Mouse (Mus musculus) liver, embryonic 13.5 days (tissue): ENCODE measurements around the gene Abcb11. TPM values are rescaled to one million over a fixed set of nuclear protein-coding genes. Genes with fewer than 3 reads are reported as not detected.

Source experiments
- ATAC-seq: fragments of 200-750 bp; cut with Nextera tagmentation; 2 replicates; pipeline ENCODE4 v1.8.0; 2017; ENCODE audit warnings: low read depth, mild to moderate bottlenecking, moderate number of reproducible peaks, moderate library complexity
- DNase-seq: peaks from one replicate; pipeline ENCODE4 v3.0.0; 2022
- H3K27ac ChIP-seq: fragments of 300-500 bp; sonication (generic); 2 replicates; pipeline ENCODE4 v1.5.1; 2015; ENCODE audit warnings: moderate library complexity, mild to moderate bottlenecking, inconsistent platforms
- H3K27me3 ChIP-seq: fragments of 300-500 bp; sonication (generic); 2 replicates; pipeline ENCODE4 v1.6.1; 2015; ENCODE audit warnings: mild to moderate bottlenecking, inconsistent platforms
- H3K36me3 ChIP-seq: fragments of 300-500 bp; sonication (generic); 2 replicates; pipeline ENCODE4 v1.6.1; 2015; ENCODE audit warnings: mild to moderate bottlenecking, inconsistent platforms
- H3K4me1 ChIP-seq: fragments of 300-500 bp; sonication (generic); replicated peaks from 2 replicates; pipeline ENCODE4 v1.6.1; 2015; ENCODE audit warnings: inconsistent platforms
- H3K4me2 ChIP-seq: fragments of 300-500 bp; sonication (generic); 2 replicates; pipeline ENCODE4 v1.6.1; 2015; ENCODE audit warnings: inconsistent platforms, mild to moderate bottlenecking, moderate library complexity
- H3K4me3 ChIP-seq: fragments of 300-500 bp; sonication (generic); replicated peaks from 2 replicates; pipeline ENCODE4 v1.5.1; 2015; ENCODE audit warnings: mild to moderate bottlenecking, inconsistent platforms
- H3K9ac ChIP-seq: fragments of 300-500 bp; sonication (generic); 2 replicates; pipeline ENCODE4 v1.6.1; 2015; ENCODE audit warnings: mild to moderate bottlenecking, inconsistent platforms
- H3K9me3 ChIP-seq: fragments of 300-500 bp; sonication (generic); replicated peaks from 2 replicates; pipeline ENCODE4 v1.6.1; 2016; ENCODE audit warnings: inconsistent platforms
- WGBS: fragments of 180-500 bp; shearing (Covaris S2); methylation state at CpG from one replicate; pipeline ENCODE4 v1.1.7; 2015; ENCODE audit not compliant: insufficient replicate concordance; 5-methylcytosine and 5-hydroxymethylcytosine counted together
- polyA plus RNA-seq: library from polyadenylated mRNA; unstranded; fragments of >200 nt; fragmentation: Nextera tagmentation; extraction: Ambion mirVana; gene quantifications from 2 replicates; pipeline ENCODE4 v1.2.1, GENCODE M21; 2015

Abcb11 gene
- polyA plus RNA-seq, 1 experiment from 2014 or later: 2.3 TPM

DNA sequence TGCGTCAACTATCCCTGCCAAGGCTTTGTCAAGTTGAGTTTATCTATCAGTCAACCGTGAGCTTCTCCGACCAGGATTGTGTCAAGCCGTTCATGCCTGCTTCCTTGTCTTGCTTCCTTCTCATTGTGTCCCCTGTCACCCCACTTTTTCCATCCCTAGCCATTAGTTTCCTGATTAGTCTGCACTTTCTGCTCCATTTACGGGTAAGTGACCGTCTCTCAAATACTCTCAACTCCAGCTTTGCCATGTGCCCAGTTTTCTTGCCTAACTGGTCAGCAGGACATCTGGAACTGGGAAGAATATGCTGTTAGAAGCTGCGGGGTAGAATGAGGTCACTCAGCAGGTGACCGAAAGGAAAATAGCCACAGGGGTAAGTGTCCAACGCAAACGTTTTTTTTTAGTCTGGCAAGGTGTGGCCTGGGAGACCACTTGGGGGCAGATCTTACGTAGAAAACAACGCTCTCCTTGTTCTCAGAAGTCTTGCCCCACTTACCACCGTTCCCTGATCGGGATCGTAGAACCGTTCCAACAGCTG, 94.1 kb downstream of the Abcb11 start:
- no peak overlapping the region for H3K27ac ChIP-seq
- ATAC-seq: no peak
- 65% methylated on average over 16 of the region's 16 CpGs for WGBS
- H3K9me3 ChIP-seq: no peaks in the 10 kb centered on the region
- no peaks in the 10 kb centered on the region for H3K27me3 ChIP-seq
- no peak overlapping the region for H3K9ac ChIP-seq
- no peak for DNase-seq
- 0 out of 2 replicates have a peak, but pooled peaks cover 4% of the 10 kb centered on the region for H3K36me3 ChIP-seq
- H3K4me2 ChIP-seq: no peak overlapping the region
- no peaks in the 10 kb centered on the region for H3K4me1 ChIP-seq
- no peak overlapping the region for H3K4me3 ChIP-seq

DNA sequence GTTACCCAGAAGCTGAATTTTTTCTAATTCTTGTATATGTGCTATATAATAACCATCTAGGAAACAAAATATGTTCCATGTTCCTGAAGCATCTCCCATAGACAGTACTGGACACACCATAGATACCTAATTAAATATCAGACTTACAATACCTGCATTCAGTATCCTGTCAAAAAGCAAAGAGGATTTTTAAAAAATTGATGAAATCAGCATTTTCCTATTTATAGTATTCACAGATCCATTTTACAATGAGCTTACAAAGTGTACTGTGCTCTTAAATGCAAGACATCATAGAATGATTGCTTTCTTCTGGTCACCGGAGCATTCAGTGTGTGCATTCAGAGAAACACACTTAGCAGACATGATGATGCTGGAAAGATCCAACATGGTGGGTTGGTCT, 95.3 kb downstream of the Abcb11 start:
- no peak overlapping the region for H3K27ac ChIP-seq
- H3K27me3 ChIP-seq: no peaks in the 10 kb centered on the region
- 72% methylated on average over 1 of the region's 1 CpGs for WGBS

DNA sequence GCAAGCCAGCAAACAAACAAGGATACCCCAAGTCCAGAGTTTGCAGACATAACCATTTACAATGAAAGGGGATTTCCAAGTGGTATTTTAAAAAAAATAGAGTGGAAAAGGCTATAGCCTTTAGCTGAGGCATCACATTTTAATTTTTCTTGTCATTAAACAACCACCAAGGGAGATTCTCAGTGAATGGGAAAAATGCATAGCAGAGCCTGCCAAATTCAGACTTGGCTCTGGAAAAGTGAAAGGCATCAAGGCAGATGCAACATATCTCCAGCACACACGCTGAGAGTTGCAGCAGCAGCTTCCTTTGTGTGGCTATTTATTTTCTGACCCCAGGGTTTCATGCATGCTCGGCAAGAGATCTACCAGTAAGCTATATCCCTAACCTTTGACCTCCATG, 97.5 kb downstream of the Abcb11 start:
- H3K27ac ChIP-seq: no peak overlapping the region
- WGBS: 47% methylated on average over 2 of the region's 2 CpGs
- H3K27me3 ChIP-seq: no peaks in the 10 kb centered on the region
- DNase-seq: no peak
- no peaks in the 10 kb centered on the region for H3K9me3 ChIP-seq
- no peaks in the 10 kb centered on the region for H3K36me3 ChIP-seq
- H3K4me2 ChIP-seq: no peak overlapping the region
- no peaks in the 10 kb centered on the region for H3K4me1 ChIP-seq
- no peak for ATAC-seq
- H3K4me3 ChIP-seq: no peak overlapping the region
- H3K9ac ChIP-seq: no peak overlapping the region

More for the DNA sequence above, 95.3 kb downstream of the Abcb11 start:
- DNase-seq: no peak
- Histone ChIP-seq H3K36me3 (no peaks in the 10 kb centered on the region), H3K9me3 (no peaks in the 10 kb centered on the region), H3K4me3 (no peak overlapping the region), H3K9ac (no peak overlapping the region), H3K4me2 (no peak overlapping the region), H3K4me1 (no peaks in the 10 kb centered on the region)
- ATAC-seq: no peak

DNA sequence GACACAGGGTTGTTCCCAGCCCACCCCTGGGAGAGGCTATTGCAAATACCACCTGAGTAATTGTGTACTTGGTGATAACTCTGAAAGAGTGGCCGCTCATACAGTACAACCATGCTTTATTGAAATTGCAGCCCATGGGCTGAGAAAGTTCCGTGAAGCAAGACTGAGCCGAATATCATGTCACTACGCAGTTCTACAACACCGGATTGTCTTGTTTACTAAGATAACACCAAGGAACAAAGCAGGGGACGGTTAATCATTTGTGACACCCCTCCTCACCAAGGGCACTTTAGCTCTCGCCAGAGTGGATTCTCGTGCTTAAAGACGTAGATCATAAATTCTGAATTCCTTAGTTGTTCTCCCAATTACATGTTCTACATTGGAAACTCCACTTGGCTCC, 103.1 kb downstream of the Abcb11 start:
- WGBS: 66% methylated on average over 9 of the region's 9 CpGs
- ATAC-seq (no peak), DNase-seq (no peak)
- H3K9me3 ChIP-seq: no peaks in the 10 kb centered on the region
- H3K27ac ChIP-seq: no peak overlapping the region
- H3K4me3 ChIP-seq: no peak overlapping the region
- H3K4me1 ChIP-seq: no peaks in the 10 kb centered on the region
- no peak overlapping the region for H3K9ac ChIP-seq
- H3K4me2 ChIP-seq: no peak overlapping the region
- no peaks in the 10 kb centered on the region for H3K27me3 ChIP-seq
- no peaks in the 10 kb centered on the region for H3K36me3 ChIP-seq

DNA sequence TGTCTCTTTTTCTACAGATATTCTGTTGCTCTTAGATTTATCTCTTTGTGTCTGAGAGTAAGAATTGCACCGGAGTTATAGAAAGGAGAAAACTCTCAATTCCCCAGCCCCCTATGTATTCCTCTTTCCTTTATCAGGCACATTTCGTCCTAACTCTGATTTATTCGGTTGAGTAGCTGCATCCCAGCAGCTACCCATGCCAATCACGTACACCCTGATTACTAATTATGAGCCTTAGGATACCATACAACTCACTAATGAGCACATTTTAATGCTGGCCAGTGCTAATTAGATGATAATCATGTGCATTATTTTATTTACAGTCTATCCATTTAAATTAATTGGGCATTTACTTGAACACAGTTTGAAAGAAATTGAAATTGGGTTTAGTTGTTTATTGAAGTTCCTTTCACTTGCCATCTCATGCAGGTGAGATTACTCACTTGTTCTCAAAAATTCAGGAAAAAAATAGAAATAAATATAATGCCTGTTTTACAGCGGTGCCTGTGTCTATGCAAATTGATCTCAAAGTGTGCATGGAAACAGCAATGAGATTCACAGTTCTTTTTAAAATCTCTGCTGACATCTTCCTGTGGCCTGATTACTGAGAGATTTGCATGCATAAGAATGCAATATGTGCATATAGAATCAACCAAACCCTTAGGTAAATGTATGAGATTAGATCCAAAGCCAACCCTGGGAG, 107.3 kb downstream of the Abcb11 start:
- Histone ChIP-seq H3K27ac (no peak overlapping the region), H3K9ac (no peak overlapping the region), H3K4me3 (no peak overlapping the region), H3K9me3 (no peaks in the 10 kb centered on the region), H3K27me3 (no peaks in the 10 kb centered on the region), H3K4me1 (no peaks in the 10 kb centered on the region), H3K36me3 (no peaks in the 10 kb centered on the region), H3K4me2 (no peak overlapping the region)
- DNase-seq (no peak), ATAC-seq (no peak)
- WGBS: 64% methylated on average over 5 of the region's 5 CpGs

DNA sequence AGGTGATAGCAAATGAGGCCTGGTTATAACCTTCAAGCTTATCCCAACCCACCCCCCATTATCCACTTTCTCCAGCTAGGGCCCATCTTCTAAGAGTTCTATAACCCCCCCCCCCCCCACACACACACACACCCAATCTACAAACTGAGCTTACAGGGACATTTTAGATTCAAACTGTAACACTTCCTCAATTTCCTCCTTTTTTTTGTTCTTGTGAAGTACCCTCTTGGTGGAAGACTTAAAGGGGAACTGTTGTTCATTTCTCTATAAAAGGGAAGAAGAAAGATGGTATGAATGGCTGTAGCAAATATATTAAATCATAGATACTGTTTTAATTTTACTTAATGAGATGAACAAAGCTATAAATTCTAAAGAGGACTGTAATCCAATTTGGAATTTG, 110.3 kb downstream of the Abcb11 start:
- Histone ChIP-seq H3K27ac (no peak overlapping the region), H3K36me3 (no peaks in the 10 kb centered on the region), H3K4me3 (no peak overlapping the region), H3K4me2 (no peak overlapping the region), H3K9me3 (no peaks in the 10 kb centered on the region), H3K27me3 (no peaks in the 10 kb centered on the region), H3K4me1 (no peaks in the 10 kb centered on the region), H3K9ac (no peak overlapping the region)
- DNase-seq (no peak), ATAC-seq (no peak)

DNA sequence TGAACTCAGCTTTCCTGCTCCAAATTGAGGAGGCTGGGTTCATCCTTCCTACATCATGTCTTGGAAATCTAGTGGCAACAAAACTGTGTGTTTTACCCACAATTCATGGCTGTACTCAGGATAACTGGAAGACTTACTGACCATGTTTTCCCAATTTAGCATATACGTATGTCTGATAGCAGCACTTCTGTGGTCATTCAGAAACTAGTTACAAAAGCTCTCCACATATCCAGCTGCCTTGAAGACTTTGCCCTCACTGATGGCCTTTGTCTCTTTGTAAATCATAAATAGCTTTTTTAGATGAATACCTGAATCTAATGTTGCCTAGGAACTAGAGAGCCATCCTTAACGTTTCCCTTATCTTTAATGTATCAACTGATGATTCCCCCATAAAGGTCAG, 112.3 kb downstream of the Abcb11 start:
- no peaks in the 10 kb centered on the region for H3K9me3 ChIP-seq
- no peaks in the 10 kb centered on the region for H3K27me3 ChIP-seq
- no peak overlapping the region for H3K4me3 ChIP-seq
- H3K4me1 ChIP-seq: no peaks in the 10 kb centered on the region
- ATAC-seq: no peak
- H3K4me2 ChIP-seq: no peak overlapping the region
- no peak overlapping the region for H3K9ac ChIP-seq
- H3K36me3 ChIP-seq: no peaks in the 10 kb centered on the region
- no peak for DNase-seq
- 71% methylated on average over 2 of the region's 2 CpGs for WGBS
- H3K27ac ChIP-seq: no peak overlapping the region

DNA sequence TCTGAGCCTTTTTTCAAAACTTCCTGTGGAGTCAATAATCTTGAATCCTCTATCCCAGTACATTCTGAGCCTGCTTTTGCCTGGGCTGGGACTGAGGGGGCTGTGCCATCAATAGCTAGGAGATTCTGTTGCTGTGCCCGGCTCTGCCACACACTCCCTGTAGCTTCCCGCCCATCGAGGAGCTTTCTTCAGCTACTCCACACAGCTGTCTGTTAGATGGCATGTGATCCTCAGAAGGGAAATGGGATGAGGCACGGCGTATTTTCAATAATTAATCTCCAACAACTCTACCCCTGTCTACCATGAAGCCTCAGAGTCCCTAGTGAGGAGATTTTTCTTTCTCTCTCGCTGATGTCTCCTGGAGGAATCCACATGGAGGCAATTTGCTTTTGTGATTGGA, 113.8 kb downstream of the Abcb11 start:
- Histone ChIP-seq H3K9me3 (no peaks in the 10 kb centered on the region), H3K27ac (no peak overlapping the region), H3K4me1 (no peaks in the 10 kb centered on the region), H3K27me3 (no peaks in the 10 kb centered on the region), H3K4me2 (no peak overlapping the region), H3K4me3 (no peak overlapping the region), H3K9ac (no peak overlapping the region), H3K36me3 (no peaks in the 10 kb centered on the region)
- DNase-seq (no peak), ATAC-seq (no peak)
- WGBS: 78% methylated on average over 6 of the region's 6 CpGs

DNA sequence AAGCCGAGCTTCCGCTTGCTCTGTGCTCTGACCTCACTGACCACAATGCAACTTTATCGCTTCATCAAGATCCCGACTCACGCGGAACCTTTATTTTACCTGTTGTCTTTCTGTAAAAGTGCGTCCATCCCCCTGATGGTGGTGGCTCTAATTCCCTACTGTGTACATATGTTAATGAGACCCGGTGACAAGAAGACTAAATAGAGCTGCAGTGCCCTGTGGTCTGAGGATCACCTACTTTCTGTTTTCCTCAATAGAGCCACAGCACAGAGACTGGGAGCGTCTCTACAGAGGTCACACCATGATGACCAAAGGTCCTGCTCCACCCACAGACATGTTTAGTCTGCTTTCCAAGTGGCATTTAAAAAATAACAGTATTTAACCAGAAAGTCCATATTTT, 115.5 kb downstream of the Abcb11 start:
- DNase-seq (no peak), ATAC-seq (no peak)
- no peak overlapping the region for H3K27ac ChIP-seq
- no peaks in the 10 kb centered on the region for H3K27me3 ChIP-seq
- no peak overlapping the region for H3K4me2 ChIP-seq
- no peak overlapping the region for H3K9ac ChIP-seq
- H3K4me1 ChIP-seq: no peaks in the 10 kb centered on the region
- no peaks in the 10 kb centered on the region for H3K36me3 ChIP-seq
- no peak overlapping the region for H3K4me3 ChIP-seq
- WGBS: 77% methylated on average over 9 of the region's 9 CpGs
- no peaks in the 10 kb centered on the region for H3K9me3 ChIP-seq

DNA sequence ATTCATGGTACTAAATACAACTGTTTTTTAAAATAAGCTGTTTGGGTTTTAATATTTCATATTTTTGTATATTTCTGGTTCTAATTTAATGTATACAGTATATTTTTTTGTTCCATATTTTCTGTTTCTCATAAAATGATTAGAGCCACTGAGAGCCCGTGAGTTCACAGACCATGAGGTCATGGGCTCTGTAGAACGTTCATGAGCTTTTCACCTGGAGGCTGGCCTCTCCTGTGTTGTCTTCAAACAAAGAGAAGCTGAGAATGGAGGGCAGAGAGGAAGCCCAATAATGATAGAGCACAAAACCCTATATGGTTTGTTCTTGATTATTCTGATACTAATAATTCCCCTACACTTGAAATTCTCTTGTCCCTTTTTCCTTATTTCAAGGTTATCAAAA, 117.7 kb downstream of the Abcb11 start:
- DNase-seq (no peak), ATAC-seq (no peak)
- Histone ChIP-seq H3K4me1 (no peaks in the 10 kb centered on the region), H3K27ac (no peak overlapping the region), H3K27me3 (no peaks in the 10 kb centered on the region), H3K4me3 (no peak overlapping the region), H3K9me3 (no peaks in the 10 kb centered on the region), H3K9ac (no peak overlapping the region), H3K4me2 (no peak overlapping the region), H3K36me3 (no peaks in the 10 kb centered on the region)
- WGBS: 53% methylated on average over 2 of the region's 2 CpGs

DNA sequence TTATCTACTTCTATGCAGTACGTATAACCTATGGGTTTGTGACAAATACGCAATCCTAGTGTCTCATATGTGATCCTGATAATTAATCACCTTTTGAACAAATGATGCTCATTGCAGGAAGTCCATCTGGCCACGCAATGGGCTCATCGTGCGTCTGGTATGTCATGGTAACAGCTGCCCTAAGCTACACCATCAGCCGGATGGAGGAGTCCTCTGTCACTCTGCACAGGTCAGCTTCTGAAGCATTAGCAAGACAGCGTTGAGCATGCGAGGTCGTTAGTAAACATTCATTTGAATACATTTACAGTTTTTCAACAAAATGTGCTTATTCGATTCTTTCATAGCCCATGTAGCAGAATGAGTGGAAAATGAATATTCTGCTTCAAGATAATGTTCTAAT, 119.6 kb downstream of the Abcb11 start:
- Histone ChIP-seq H3K4me1 (no peaks in the 10 kb centered on the region), H3K27ac (no peak overlapping the region), H3K36me3 (no peaks in the 10 kb centered on the region), H3K9ac (no peak overlapping the region), H3K4me2 (no peak overlapping the region), H3K4me3 (no peak overlapping the region), H3K27me3 (no peaks in the 10 kb centered on the region), H3K9me3 (no peaks in the 10 kb centered on the region)
- DNase-seq (no peak), ATAC-seq (no peak)
- WGBS: 75% methylated on average over 10 of the region's 10 CpGs

DNA sequence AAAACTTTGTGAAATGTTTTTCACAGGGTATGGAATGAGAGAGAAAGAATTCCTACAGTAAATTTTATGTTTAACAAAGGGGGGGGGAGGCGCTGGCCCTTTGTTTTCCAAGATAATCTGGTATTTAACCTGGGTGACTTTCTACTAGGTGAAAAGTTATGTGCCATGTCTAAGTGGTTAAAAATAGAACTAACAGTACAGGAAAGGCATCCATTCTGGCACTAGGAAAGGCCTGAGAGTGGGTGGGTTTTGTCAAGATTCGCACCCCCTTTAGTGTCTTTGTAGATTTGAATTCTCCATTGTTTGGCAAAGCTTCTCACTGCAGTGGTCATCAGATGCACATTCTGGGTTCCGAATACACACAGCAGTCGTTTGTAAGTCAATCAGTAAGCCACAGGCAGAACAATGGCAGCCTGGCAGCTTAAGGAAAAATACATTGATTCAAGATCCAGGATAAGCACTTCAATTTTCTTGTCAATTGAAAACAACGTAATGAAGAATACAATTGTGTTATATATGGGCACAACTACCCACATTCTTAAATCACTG, 120.5 kb downstream of the Abcb11 start:
- Histone ChIP-seq H3K27ac (no peak overlapping the region), H3K27me3 (no peaks in the 10 kb centered on the region), H3K9ac (no peak overlapping the region), H3K4me1 (no peaks in the 10 kb centered on the region), H3K9me3 (no peaks in the 10 kb centered on the region), H3K4me3 (no peak overlapping the region), H3K36me3 (no peaks in the 10 kb centered on the region), H3K4me2 (no peak overlapping the region)
- DNase-seq: no peak
- no peak for ATAC-seq
- 59% methylated on average over 5 of the region's 5 CpGs for WGBS
